Mouse (Mus musculus) C2C12 (cell line): ENCODE data around the gene Aph1a. TPM values are rescaled to one million over a fixed set of nuclear protein-coding genes. Genes with fewer than 3 reads are reported as not detected.
A peak's percentile ranks its signal among the peaks of the same experiment; 100 is the strongest.
"Not testable (repeated sequence)": the region's sequence is repeated elsewhere in the genome, so short reads cannot be mapped to it uniquely, and the experiment has no call there.

Source experiments
- H3K27me3 ChIP-seq: one replicate; pipeline ENCODE4 v1.6.1; 2011; ENCODE audit not compliant: control insufficient read depth, insufficient read depth, insufficient read length
- H3K36me3 ChIP-seq: one replicate; pipeline ENCODE4 v1.6.1; 2011; ENCODE audit not compliant: control insufficient read depth, insufficient read depth
- H3K4me3 ChIP-seq: one replicate; pipeline ENCODE4 v1.5.1; 2011; ENCODE audit warnings: mild to moderate bottlenecking, control low read depth; ENCODE audit not compliant: poor library complexity, insufficient read depth, severe bottlenecking
- H3K79me2 ChIP-seq: one replicate; pipeline ENCODE4 v1.6.1; 2011; ENCODE audit not compliant: control insufficient read depth, insufficient read depth
- H3K79me3 ChIP-seq: one replicate; pipeline ENCODE4 v1.6.1; 2011; ENCODE audit warnings: low read depth, control low read depth
- H3ac ChIP-seq: one replicate; pipeline ENCODE3; 2011; ENCODE audit warnings: low read depth; ENCODE audit not compliant: control insufficient read depth, insufficient read length
- CEBPB ChIP-seq: IDR thresholded peaks from one replicate; pipeline ENCODE4 v1.6.1; 2011; ENCODE audit warnings: low read depth, mild to moderate bottlenecking, control low read depth, moderate library complexity
- CTCF ChIP-seq: IDR thresholded peaks from one replicate; pipeline ENCODE4 v1.5.1; 2011; ENCODE audit not compliant: control insufficient read depth, insufficient read depth, insufficient read length
- FOSL1 ChIP-seq: IDR thresholded peaks from one replicate; pipeline ENCODE4 v1.8.0; 2011; ENCODE audit warnings: mild to moderate bottlenecking, low read length; ENCODE audit not compliant: poor library complexity, insufficient read depth, severe bottlenecking
- MAX ChIP-seq: IDR thresholded peaks from one replicate; pipeline ENCODE4 v1.6.1; 2011; ENCODE audit warnings: mild to moderate bottlenecking, control low read depth
- MYOD1 ChIP-seq: IDR thresholded peaks from one replicate; pipeline ENCODE4 v1.6.1; 2011; ENCODE audit warnings: low read depth; ENCODE audit not compliant: control insufficient read depth, insufficient read length
- MYOG ChIP-seq: IDR thresholded peaks from one replicate; pipeline ENCODE4 v1.6.1; 2011; ENCODE audit not compliant: control insufficient read depth, insufficient read length; ENCODE audit errors: extremely low read depth
- USF1 ChIP-seq: IDR thresholded peaks from one replicate; pipeline ENCODE4 v1.6.1; 2011; ENCODE audit warnings: low read depth, mild to moderate bottlenecking, control low read depth, moderate library complexity
- polyA plus RNA-seq: library from polyadenylated mRNA; unstranded; fragments of >200 nt; fragmentation: generic; extraction: Trizol; gene quantifications from one replicate; pipeline ENCODE4 v1.2.1, GENCODE M21; 2012; ENCODE audit warnings: missing spikeins

Gene Aph1a
- polyA plus RNA-seq, 1 experiment = 79.0 TPM

GRCm38 (mm10) chr3:95905146-95905939 lies 11.6 kb downstream of the Aph1a start:
- TF ChIP-seq CTCF = no peak
- peak; percentile 79 for TF ChIP-seq USF1
- no peak for TF ChIP-seq MAX
- no peak for TF ChIP-seq FOSL1
- no peak overlapping the region for H3K4me3 ChIP-seq

DNA sequence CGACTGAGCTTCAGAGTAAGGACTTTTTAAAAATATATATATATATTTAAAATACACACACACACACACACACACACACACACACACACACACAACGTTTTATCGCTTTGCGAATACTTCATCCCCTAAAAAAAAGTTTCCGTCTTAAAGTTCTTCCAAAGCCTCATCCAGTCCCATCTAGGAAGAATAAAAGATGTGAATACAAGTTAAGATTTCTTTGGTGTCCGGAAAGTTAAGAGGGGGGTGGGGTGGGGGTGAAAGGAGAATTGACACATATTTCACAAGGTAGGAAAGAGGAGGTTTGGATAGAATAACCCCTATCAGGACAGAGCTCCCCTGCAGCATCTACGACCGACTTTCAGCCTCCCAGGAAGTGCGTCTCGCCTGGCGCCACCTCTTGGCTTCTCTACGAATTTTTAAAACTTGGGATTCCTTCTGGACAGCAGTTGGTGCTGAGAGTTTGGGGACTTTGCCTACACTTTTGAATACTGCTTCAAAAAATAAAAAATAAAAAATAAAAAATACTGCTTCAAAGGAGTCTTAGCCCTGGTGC lies 12.2 kb downstream of the Aph1a start:
- no peak overlapping the region for H3ac ChIP-seq
- no peaks in the 10 kb centered on the region for H3K36me3 ChIP-seq
- no peaks in the 10 kb centered on the region for H3K79me2 ChIP-seq
- no peak overlapping the region for H3K4me3 ChIP-seq
- TF ChIP-seq FOSL1 (no peak), MYOG (no peak), CEBPB (no peak), CTCF (peak; percentile 34), MAX (no peak), USF1 (no peak), MYOD1 (no peak)
- no peaks in the 10 kb centered on the region for H3K79me3 ChIP-seq
- H3K27me3 ChIP-seq = peaks cover 13% of the 10 kb centered on the region

More at GRCm38 (mm10) chr3:95905146-95905939, 11.6 kb downstream of the Aph1a start:
- H3K79me2 ChIP-seq = no peaks in the 10 kb centered on the region
- H3ac ChIP-seq = peak overlapping the region; percentile 59
- H3K36me3 ChIP-seq = no peaks in the 10 kb centered on the region
- H3K79me3 ChIP-seq = no peaks in the 10 kb centered on the region
- H3K27me3 ChIP-seq = peaks cover 13% of the 10 kb centered on the region

DNA sequence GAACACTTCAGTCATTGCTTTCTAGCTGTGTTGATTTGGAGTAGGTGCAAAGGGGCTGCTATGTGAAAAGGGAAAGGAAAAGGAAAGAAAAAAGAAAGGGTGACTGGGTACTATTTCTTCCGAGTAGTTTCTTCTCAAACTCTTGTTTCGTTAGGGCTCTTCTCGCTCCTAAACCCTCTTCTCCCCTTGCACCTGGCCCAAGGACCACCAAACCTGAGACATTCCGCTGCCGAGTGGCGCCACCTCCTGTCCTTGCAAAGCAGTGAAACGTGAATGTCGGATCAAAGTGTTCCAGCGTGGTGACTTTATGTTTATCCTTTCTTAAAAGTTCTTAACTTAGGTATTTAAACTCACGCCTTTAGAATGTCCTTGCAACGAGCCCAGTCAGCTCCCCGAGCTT lies 13.1 kb downstream of the Aph1a start:
- Histone ChIP-seq H3K27me3 (peaks cover 13% of the 10 kb centered on the region), H3K36me3 (no peaks in the 10 kb centered on the region), H3K79me2 (no peaks in the 10 kb centered on the region), H3K79me3 (no peaks in the 10 kb centered on the region), H3K4me3 (no peak overlapping the region), H3ac (no peak overlapping the region)
- TF ChIP-seq CEBPB (no peak), MAX (no peak), FOSL1 (no peak), USF1 (no peak), CTCF (peak; percentile 82), MYOD1 (no peak), MYOG (no peak)

DNA sequence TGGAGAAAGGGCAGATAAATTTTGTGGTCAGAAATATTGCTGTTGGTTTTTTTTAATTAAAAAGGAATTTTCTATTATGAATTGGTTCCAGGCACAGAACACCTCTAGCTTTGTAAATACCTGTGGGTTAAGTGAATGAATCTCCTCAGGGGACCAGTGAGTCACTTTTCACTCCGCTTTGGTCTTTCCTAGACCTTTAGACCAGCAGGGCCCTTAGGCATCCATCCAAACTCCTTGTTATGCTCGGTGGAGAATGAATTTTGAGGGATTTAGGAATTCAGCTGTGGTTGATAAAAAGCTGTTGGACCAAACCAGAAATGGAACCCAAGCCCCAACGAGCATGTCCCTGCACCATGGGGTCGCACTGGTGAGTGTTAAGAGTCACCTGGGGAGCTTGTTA lies 13.8 kb downstream of the Aph1a start:
- H3ac ChIP-seq = no peak overlapping the region
- H3K4me3 ChIP-seq = no peak overlapping the region
- no peaks in the 10 kb centered on the region for H3K79me2 ChIP-seq
- H3K27me3 ChIP-seq = peaks cover 13% of the 10 kb centered on the region
- no peak for TF ChIP-seq CTCF
- no peaks in the 10 kb centered on the region for H3K36me3 ChIP-seq
- no peaks in the 10 kb centered on the region for H3K79me3 ChIP-seq

GRCm38 (mm10) chr3:95914706-95915105 lies 20.9 kb downstream of the Aph1a start:
- no peak overlapping the region for H3ac ChIP-seq
- H3K4me3 ChIP-seq = no peak overlapping the region
- H3K79me3 ChIP-seq = no peaks in the 10 kb centered on the region
- no peaks in the 10 kb centered on the region for H3K27me3 ChIP-seq
- H3K36me3 ChIP-seq = no peaks in the 10 kb centered on the region
- H3K79me2 ChIP-seq = no peaks in the 10 kb centered on the region
- no peak for TF ChIP-seq USF1

- no peaks in the 10 kb centered on the region for H3K79me2 ChIP-seq
- no peaks in the 10 kb centered on the region for H3K27me3 ChIP-seq
- TF ChIP-seq MYOD1 = no peak
- no peak for TF ChIP-seq USF1
- TF ChIP-seq MAX = no peak
- TF ChIP-seq MYOG = no peak
- TF ChIP-seq CEBPB = no peak
- H3ac ChIP-seq = no peak overlapping the region
- no peaks in the 10 kb centered on the region for H3K79me3 ChIP-seq
- no peaks in the 10 kb centered on the region for H3K36me3 ChIP-seq
- no peak overlapping the region for H3K4me3 ChIP-seq
Observed at GRCm38 (mm10) chr3:95916760-95917159, 23.0 kb downstream of the Aph1a start.

DNA sequence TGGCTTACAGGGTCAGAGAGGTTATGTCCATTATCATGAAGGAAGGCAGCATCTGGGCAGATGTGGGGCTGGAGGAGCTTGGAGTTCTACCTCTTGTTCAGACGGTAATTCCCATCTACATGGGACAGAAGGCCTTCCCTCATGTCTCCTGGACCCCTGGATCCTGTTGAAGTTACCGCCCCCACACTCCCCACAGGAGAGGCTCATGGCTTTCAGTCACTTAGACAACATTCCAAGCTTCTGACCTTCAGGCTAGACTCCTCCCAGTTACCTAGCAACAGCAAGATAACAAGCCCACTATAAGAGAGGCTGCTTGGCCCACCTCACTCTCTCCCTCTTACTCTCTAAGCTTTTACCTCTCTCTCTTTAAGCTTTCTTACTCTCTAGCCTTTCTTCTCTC lies 26.8 kb downstream of the Aph1a start:
- not testable (repeated sequence) for H3K36me3 ChIP-seq, H3K27me3 ChIP-seq

DNA sequence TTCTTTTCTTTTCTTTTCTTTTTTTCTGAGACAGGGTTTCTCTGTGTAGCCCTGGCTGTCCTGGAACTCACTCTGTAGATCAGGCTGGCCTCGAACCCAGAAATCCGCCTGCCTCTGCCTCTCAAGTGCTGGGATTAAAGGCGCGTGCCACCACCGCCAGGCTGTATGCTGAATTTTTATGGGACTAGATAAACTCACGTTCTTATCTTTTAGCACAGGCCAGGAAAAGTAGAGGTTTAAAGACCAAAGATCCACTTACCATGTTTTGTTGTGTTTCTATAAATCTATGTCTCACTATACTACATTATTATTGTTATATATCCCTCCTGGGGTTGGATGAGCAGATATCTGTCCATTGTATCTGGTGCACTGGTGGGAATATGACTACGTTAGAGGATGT lies 29.7 kb downstream of the Aph1a start:
- not testable (repeated sequence) for H3ac ChIP-seq, H3K79me3 ChIP-seq, H3K36me3 ChIP-seq, H3K79me2 ChIP-seq, H3K27me3 ChIP-seq, H3K4me3 ChIP-seq

More for the DNA sequence above, 26.8 kb downstream of the Aph1a start:
- not testable (repeated sequence) for H3K4me3 ChIP-seq, H3K79me2 ChIP-seq, H3K79me3 ChIP-seq, H3ac ChIP-seq
